Mouse (Mus musculus) lung, embryonic 16.5 days (tissue): ENCODE measurements around the gene Ccdc92. TPM values are rescaled to one million over a fixed set of nuclear protein-coding genes. Genes with fewer than 3 reads are reported as not detected.

ENCODE experiments used
- ATAC-seq: fragments of 200-750 bp; cut with Nextera tagmentation; 2 replicates; pipeline ENCODE4 v1.8.0; 2017; ENCODE audit warnings: low read depth, mild to moderate bottlenecking, moderate library complexity
- H3K27ac ChIP-seq: fragments of 300-500 bp; sonication (generic); 2 replicates; pipeline ENCODE4 v1.5.1; 2014; ENCODE audit warnings: mild to moderate bottlenecking, control low read depth, low read length
- H3K27me3 ChIP-seq: fragments of 300-500 bp; sonication (generic); 2 replicates; pipeline ENCODE4 v1.6.1; 2014; ENCODE audit warnings: low read depth, low read length, mixed read lengths; ENCODE audit not compliant: control insufficient read depth, insufficient read depth
- H3K36me3 ChIP-seq: fragments of 300-500 bp; sonication (generic); 2 replicates; pipeline ENCODE4 v1.6.1; 2014; ENCODE audit warnings: low read length; ENCODE audit not compliant: control insufficient read depth, insufficient read depth
- H3K4me1 ChIP-seq: fragments of 300-500 bp; sonication (generic); replicated peaks from 2 replicates; pipeline ENCODE4 v1.6.1; 2014; ENCODE audit warnings: low read length, mixed read lengths; ENCODE audit not compliant: control insufficient read depth, insufficient read depth
- H3K4me2 ChIP-seq: fragments of 300-500 bp; sonication (generic); 2 replicates; pipeline ENCODE4 v1.6.1; 2014; ENCODE audit warnings: low read depth, low read length, control low read depth
- H3K4me3 ChIP-seq: fragments of 300-500 bp; sonication (generic); 2 replicates; pipeline ENCODE4 v1.5.1; 2014; ENCODE audit warnings: mild to moderate bottlenecking, low read length, control low read depth
- H3K9ac ChIP-seq: fragments of 300-500 bp; sonication (generic); 2 replicates; pipeline ENCODE4 v1.6.1; 2014; ENCODE audit warnings: low read length, control low read depth
- H3K9me3 ChIP-seq: fragments of 300-500 bp; sonication (generic); 2 replicates; pipeline ENCODE4 v1.6.1; 2016; ENCODE audit warnings: low read length; ENCODE audit not compliant: control insufficient read depth
- WGBS: fragments of 180-500 bp; shearing (Covaris S2); extraction: QIAGEN DNeasy Blood & Tissue Kit; methylation state at CpG from one replicate; pipeline ENCODE4 v1.1.7; 2014; 5-methylcytosine and 5-hydroxymethylcytosine counted together
- polyA plus RNA-seq: library from polyadenylated mRNA; unstranded; fragments of >200 nt; fragmentation: Nextera tagmentation; extraction: Ambion mirVana; gene quantifications from 2 replicates; pipeline ENCODE4 v1.2.1, GENCODE M21; 2015

Gene Ccdc92
- polyA plus RNA-seq, 1 experiment from 2014 or later, result 11.7 TPM

DNA sequence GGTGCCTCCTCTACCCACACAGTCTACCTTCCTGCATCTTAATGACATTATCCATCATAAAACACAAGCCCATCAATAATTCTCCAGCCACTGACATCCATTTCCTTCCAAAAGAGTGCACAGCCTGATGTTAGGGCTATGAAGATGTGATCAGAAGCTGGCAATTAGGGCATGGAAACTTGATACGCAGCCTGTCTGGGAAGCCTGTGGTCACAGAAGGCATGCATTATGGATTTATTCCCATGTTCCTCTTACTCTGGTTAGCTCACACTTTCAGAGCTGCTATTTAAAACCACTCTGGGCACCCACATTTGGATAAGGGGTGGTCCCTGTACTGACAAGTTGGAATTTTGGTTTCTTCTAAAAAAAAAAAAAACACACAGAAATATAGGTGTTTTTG, 15.2 kb downstream of the Ccdc92 start:
- Histone ChIP-seq H3K4me2 (no peak overlapping the region), H3K36me3 (no peaks in the 10 kb centered on the region), H3K4me1 (peaks cover 3% of the 10 kb centered on the region; the same call in 1 of the 2 replicates), H3K4me3 (no peak overlapping the region), H3K9me3 (no peaks in the 10 kb centered on the region), H3K9ac (no peak overlapping the region), H3K27ac (no peak overlapping the region), H3K27me3 (no peaks in the 10 kb centered on the region)
- WGBS, result 67% methylated on average over 1 of the region's 1 CpGs
- no peak for ATAC-seq

GRCm38 (mm10) chr5:124844929-124845328, 17.3 kb downstream of the Ccdc92 start:
- Histone ChIP-seq H3K9ac (no peak overlapping the region), H3K27me3 (no peaks in the 10 kb centered on the region), H3K4me2 (no peak overlapping the region), H3K4me1 (no peaks in the 10 kb centered on the region), H3K9me3 (no peaks in the 10 kb centered on the region), H3K4me3 (no peak overlapping the region), H3K36me3 (no peaks in the 10 kb centered on the region), H3K27ac (no peak overlapping the region)
- no peak for ATAC-seq
- 54% methylated on average over 4 of the region's 4 CpGs for WGBS

- Histone ChIP-seq H3K9ac (no peak overlapping the region), H3K27ac (no peak overlapping the region), H3K9me3 (no peaks in the 10 kb centered on the region), H3K27me3 (no peaks in the 10 kb centered on the region), H3K4me1 (no peaks in the 10 kb centered on the region), H3K36me3 (no peaks in the 10 kb centered on the region), H3K4me3 (no peak overlapping the region), H3K4me2 (no peak overlapping the region)
- WGBS, result 79% methylated on average over 8 of the region's 8 CpGs
- no peak for ATAC-seq
Measured at GRCm38 (mm10) chr5:124843386-124843785, 18.8 kb downstream of the Ccdc92 start.

DNA sequence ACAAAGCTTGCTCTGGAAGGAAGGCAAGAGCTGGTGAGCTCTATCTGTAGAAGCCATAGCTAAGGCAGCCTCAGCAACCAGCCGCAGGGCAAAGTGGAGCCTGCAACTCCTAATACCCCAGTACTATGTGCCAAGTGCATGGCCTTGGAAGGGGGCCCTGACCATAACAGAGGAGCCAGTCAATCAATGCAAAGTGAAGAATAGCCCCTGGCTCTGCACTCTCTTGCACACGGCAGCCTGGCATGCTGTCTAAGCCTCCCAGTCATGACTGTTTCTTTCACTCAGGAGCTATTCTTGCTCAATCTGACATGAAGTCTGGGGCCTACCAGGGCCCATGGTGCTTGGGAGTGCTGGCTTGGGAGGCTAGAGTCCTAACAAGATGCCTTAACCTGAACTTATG, 21.6 kb downstream of the Ccdc92 start:
- no peak overlapping the region for H3K9ac ChIP-seq
- no peaks in the 10 kb centered on the region for H3K27me3 ChIP-seq
- WGBS, result 71% methylated on average over 2 of the region's 2 CpGs
- no peaks in the 10 kb centered on the region for H3K36me3 ChIP-seq
- no peak for ATAC-seq
- H3K9me3 ChIP-seq, result no peaks in the 10 kb centered on the region
- no peak overlapping the region for H3K4me2 ChIP-seq
- no peak overlapping the region for H3K4me3 ChIP-seq
- no peaks in the 10 kb centered on the region for H3K4me1 ChIP-seq
- H3K27ac ChIP-seq, result no peak overlapping the region

GRCm38 (mm10) chr5:124840202-124840601, 22.0 kb downstream of the Ccdc92 start:
- H3K4me1 ChIP-seq, result no peaks in the 10 kb centered on the region
- no peak for ATAC-seq
- WGBS, result 61% methylated on average over 7 of the region's 7 CpGs

GRCm38 (mm10) chr5:124836621-124837020, 25.6 kb downstream of the Ccdc92 start:
- ATAC-seq, result no peak
- Histone ChIP-seq H3K4me2 (no peak overlapping the region), H3K9me3 (no peaks in the 10 kb centered on the region), H3K36me3 (no peaks in the 10 kb centered on the region), H3K4me3 (no peak overlapping the region), H3K27ac (no peak overlapping the region), H3K9ac (no peak overlapping the region), H3K4me1 (no peaks in the 10 kb centered on the region), H3K27me3 (no peaks in the 10 kb centered on the region)
- WGBS, result 64% methylated on average over 4 of the region's 4 CpGs

More at GRCm38 (mm10) chr5:124840202-124840601, 22.0 kb downstream of the Ccdc92 start:
- H3K27me3 ChIP-seq, result no peaks in the 10 kb centered on the region
- no peak overlapping the region for H3K9ac ChIP-seq
- no peak overlapping the region for H3K4me2 ChIP-seq
- no peaks in the 10 kb centered on the region for H3K36me3 ChIP-seq
- no peaks in the 10 kb centered on the region for H3K9me3 ChIP-seq
- H3K27ac ChIP-seq, result no peak overlapping the region
- H3K4me3 ChIP-seq, result no peak overlapping the region

- WGBS, result 78% methylated on average over 10 of the region's 10 CpGs
- Histone ChIP-seq H3K27me3 (no peaks in the 10 kb centered on the region), H3K27ac (no peak overlapping the region), H3K9ac (no peak overlapping the region), H3K4me2 (no peak overlapping the region), H3K4me3 (no peak overlapping the region), H3K9me3 (no peaks in the 10 kb centered on the region), H3K36me3 (no peaks in the 10 kb centered on the region), H3K4me1 (no peaks in the 10 kb centered on the region)
- no peak for ATAC-seq
Measured at GRCm38 (mm10) chr5:124836075-124836474, 26.1 kb downstream of the Ccdc92 start.

DNA sequence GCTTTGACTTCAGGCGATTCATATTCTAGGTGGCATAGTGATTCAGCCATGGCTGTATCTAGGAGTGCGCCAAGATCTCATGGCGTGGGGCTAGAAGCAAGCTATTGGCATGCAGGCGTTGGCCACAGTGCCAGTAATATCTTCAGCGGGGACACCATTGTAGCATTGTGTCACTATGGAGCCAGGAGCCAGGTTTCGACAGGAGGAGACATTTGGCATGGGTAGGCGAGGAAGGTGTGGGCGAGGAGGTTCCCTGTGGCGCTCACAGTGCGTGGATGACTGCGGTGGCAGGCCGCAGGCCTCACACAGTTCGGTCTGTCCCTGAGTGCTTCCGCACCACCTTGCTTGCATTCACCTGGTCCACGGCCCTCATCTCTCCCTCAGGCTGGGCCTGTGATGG, 27.0 kb downstream of the Ccdc92 start:
- 89% methylated on average over 15 of the region's 15 CpGs for WGBS
- Histone ChIP-seq H3K27me3 (no peaks in the 10 kb centered on the region), H3K27ac (no peak overlapping the region), H3K36me3 (no peaks in the 10 kb centered on the region), H3K4me2 (no peak overlapping the region), H3K4me1 (no peaks in the 10 kb centered on the region), H3K4me3 (no peak overlapping the region), H3K9ac (no peak overlapping the region), H3K9me3 (no peaks in the 10 kb centered on the region)
- no peak for ATAC-seq

GRCm38 (mm10) chr5:124830331-124830730, 31.9 kb downstream of the Ccdc92 start:
- Histone ChIP-seq H3K9ac (no peak overlapping the region), H3K27me3 (no peaks in the 10 kb centered on the region), H3K4me1 (no peaks in the 10 kb centered on the region), H3K9me3 (no peaks in the 10 kb centered on the region), H3K4me2 (no peak overlapping the region), H3K27ac (no peak overlapping the region), H3K4me3 (no peak overlapping the region), H3K36me3 (no peaks in the 10 kb centered on the region)
- 89% methylated on average over 12 of the region's 12 CpGs for WGBS
- no peak for ATAC-seq
